Mouse (Mus musculus) stomach, postnatal 0 days (tissue): ENCODE measurements at regions not wholly inside any gene's neighbourhood (a gene's known extent, or its start where the extent isn't known, plus 50 kb on each side); places are given as distances from the start of the nearest gene placed in this dataset.

Experiments
- CTCF ChIP-seq: IDR thresholded peaks from 2 replicates; pipeline ENCODE4 v1.5.1; 2016; ENCODE audit warnings: antibody characterized with exemption, low read depth, mild to moderate bottlenecking, moderate library complexity
- EP300 ChIP-seq: optimal IDR thresholded peaks from 2 replicates; pipeline ENCODE3; 2016; ENCODE audit warnings: antibody characterized with exemption

DNA sequence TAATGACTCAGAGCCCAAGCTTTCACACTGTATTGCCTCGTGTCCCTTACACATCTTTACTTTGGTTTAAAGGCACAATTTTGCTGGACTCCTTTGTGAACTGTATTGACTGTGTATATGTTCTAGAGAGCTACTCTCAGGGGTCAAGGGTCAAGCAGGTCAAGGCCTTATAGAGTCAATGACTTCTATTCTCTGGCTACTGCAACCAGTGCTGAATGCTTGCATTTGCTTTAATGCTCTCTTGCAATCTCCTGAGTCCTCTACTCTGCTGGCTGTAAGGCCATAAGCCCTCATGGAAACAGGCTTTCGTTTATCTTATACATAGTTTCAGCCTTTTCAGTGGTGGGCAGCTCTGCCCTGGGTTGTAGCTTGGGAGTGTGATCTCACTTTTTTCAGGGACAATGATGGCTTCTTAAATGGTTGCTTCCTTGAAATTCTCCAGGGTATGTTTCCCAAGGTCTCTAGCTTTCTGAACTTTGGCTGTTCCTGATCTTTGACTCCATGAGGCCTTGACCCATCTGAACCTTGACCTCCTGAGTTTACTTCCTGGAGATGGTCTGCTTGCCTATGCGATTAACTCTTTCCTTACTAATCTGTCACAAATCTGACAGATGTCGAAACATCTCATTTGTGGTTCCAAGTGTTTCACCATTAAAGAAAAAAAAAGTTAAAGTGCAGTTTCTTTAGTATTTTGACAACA lies 433.8 kb upstream of the Dph6 start:
- no peak for TF ChIP-seq CTCF
- no peak for TF ChIP-seq EP300
